Mouse (Mus musculus): ENCODE measurements around the gene Cacna1c.

- TF ChIP-seq EP300 (IDR thresholded peaks at IDR 0.05; ENCODE audit: insufficient read depth, low read depth, low read length) (no peak), POLR2A (IDR thresholded peaks at IDR 0.05; ENCODE audit: insufficient read depth, low read length) (no peak), CTCF (IDR thresholded peaks at IDR 0.05; ENCODE audit: low read depth, low read length) (no peak)
These were observed 17.2 kb upstream of the Cacna1c start for GRCm38 (mm10) chr6:119213375-119213774.

Measured in ES-Bruce4 (cell line).